Mouse (Mus musculus) hindbrain, embryonic 12.5 days (tissue): ENCODE results near the gene Epha3. TPM values are rescaled to one million over a fixed set of nuclear protein-coding genes. Genes with fewer than 3 reads are reported as not detected.
A peak's percentile ranks its signal among the peaks of the same experiment; 100 is the strongest.

ENCODE experiments used
- ATAC-seq: fragments of 200-750 bp; cut with Nextera tagmentation; 2 replicates; pipeline ENCODE4 v1.8.0; 2017; ENCODE audit warnings: moderate TSS enrichment; ENCODE audit not compliant: low FRiP score
- H3K27ac ChIP-seq: fragments of 300-500 bp; sonication (generic); 2 replicates; pipeline ENCODE4 v1.5.1; 2016; ENCODE audit warnings: mild to moderate bottlenecking
- H3K27me3 ChIP-seq: fragments of 300-500 bp; sonication (generic); 2 replicates; pipeline ENCODE4 v1.6.1; 2016; ENCODE audit warnings: mild to moderate bottlenecking
- H3K36me3 ChIP-seq: fragments of 300-500 bp; sonication (generic); 2 replicates; pipeline ENCODE4 v1.6.1; 2016; ENCODE audit warnings: mild to moderate bottlenecking
- H3K4me1 ChIP-seq: fragments of 300-500 bp; sonication (generic); 2 replicates; pipeline ENCODE4 v1.6.1; 2016
- H3K4me2 ChIP-seq: fragments of 300-500 bp; sonication (generic); replicated peaks from 2 replicates; pipeline ENCODE4 v1.6.1; 2016; ENCODE audit warnings: mild to moderate bottlenecking
- H3K4me3 ChIP-seq: fragments of 300-500 bp; sonication (generic); 2 replicates; pipeline ENCODE4 v1.5.1; 2016; ENCODE audit warnings: mild to moderate bottlenecking
- H3K9ac ChIP-seq: fragments of 300-500 bp; sonication (generic); 2 replicates; pipeline ENCODE4 v1.6.1; 2016; ENCODE audit warnings: mild to moderate bottlenecking, moderate library complexity
- H3K9me3 ChIP-seq: fragments of 300-500 bp; sonication (generic); replicated peaks from 2 replicates; pipeline ENCODE4 v1.6.1; 2016; ENCODE audit warnings: mild to moderate bottlenecking
- WGBS: fragments of 180-500 bp; shearing (Covaris S2); methylation state at CpG from one replicate; pipeline ENCODE4 v1.1.7; 2016; 5-methylcytosine and 5-hydroxymethylcytosine counted together
- polyA plus RNA-seq: library from polyadenylated mRNA; unstranded; fragments of >200 nt; fragmentation: Nextera tagmentation; extraction: Ambion mirVana; gene quantifications from 2 replicates; pipeline ENCODE4 v1.2.1, GENCODE M21; 2016

Epha3 gene
- polyA plus RNA-seq, 1 experiment from 2014 or later = 63.1 TPM

GRCm38 (mm10) chr16:63539489-63539888 lies 324.5 kb downstream of the Epha3 start:
- no peaks in the 10 kb centered on the region for H3K9me3 ChIP-seq
- no peaks in the 10 kb centered on the region for H3K4me1 ChIP-seq
- no peaks in the 10 kb centered on the region for H3K27me3 ChIP-seq
- no peaks in the 10 kb centered on the region for H3K36me3 ChIP-seq
- H3K27ac ChIP-seq = no peak overlapping the region
- ATAC-seq = no peak
- no peak overlapping the region for H3K9ac ChIP-seq
- no peak overlapping the region for H3K4me3 ChIP-seq
- no peak overlapping the region for H3K4me2 ChIP-seq

GRCm38 (mm10) chr16:63528821-63529220 lies 335.2 kb downstream of the Epha3 start:
- Histone ChIP-seq H3K4me2 (no peak overlapping the region), H3K27ac (no peak overlapping the region), H3K9ac (no peak overlapping the region), H3K4me3 (no peak overlapping the region), H3K27me3 (no peaks in the 10 kb centered on the region), H3K9me3 (no peaks in the 10 kb centered on the region), H3K4me1 (no peaks in the 10 kb centered on the region), H3K36me3 (no peaks in the 10 kb centered on the region)
- no peak for ATAC-seq
- 64% methylated on average over 2 of the region's 2 CpGs for WGBS

GRCm38 (mm10) chr16:63517636-63518035 lies 346.3 kb downstream of the Epha3 start:
- ATAC-seq = no peak
- Histone ChIP-seq H3K4me1 (no peaks in the 10 kb centered on the region), H3K36me3 (no peaks in the 10 kb centered on the region), H3K9me3 (no peaks in the 10 kb centered on the region), H3K9ac (no peak overlapping the region), H3K27ac (no peak overlapping the region), H3K4me3 (no peak overlapping the region), H3K27me3 (no peaks in the 10 kb centered on the region), H3K4me2 (no peak overlapping the region)
- 93% methylated on average over 1 of the region's 1 CpGs for WGBS

GRCm38 (mm10) chr16:63510069-63510468 lies 353.9 kb downstream of the Epha3 start:
- WGBS = 96% methylated on average over 2 of the region's 2 CpGs
- Histone ChIP-seq H3K36me3 (no peaks in the 10 kb centered on the region), H3K27ac (no peak overlapping the region)

GRCm38 (mm10) chr16:63506437-63506836 lies 357.5 kb downstream of the Epha3 start:
- H3K9me3 ChIP-seq = no peaks in the 10 kb centered on the region
- H3K4me3 ChIP-seq = no peak overlapping the region
- H3K36me3 ChIP-seq = no peaks in the 10 kb centered on the region
- no peak for ATAC-seq
- H3K27me3 ChIP-seq = no peaks in the 10 kb centered on the region
- no peak overlapping the region for H3K4me2 ChIP-seq
- WGBS = 64% methylated on average over 2 of the region's 2 CpGs
- H3K4me1 ChIP-seq = 0 out of 2 replicates have a peak, but pooled peaks cover 2% of the 10 kb centered on the region
- H3K9ac ChIP-seq = no peak overlapping the region
- no peak overlapping the region for H3K27ac ChIP-seq

More at GRCm38 (mm10) chr16:63510069-63510468, 353.9 kb downstream of the Epha3 start:
- H3K4me2 ChIP-seq = no peak overlapping the region
- no peak overlapping the region for H3K4me3 ChIP-seq
- no peaks in the 10 kb centered on the region for H3K4me1 ChIP-seq
- no peak for ATAC-seq
- H3K9ac ChIP-seq = no peak overlapping the region
- no peaks in the 10 kb centered on the region for H3K9me3 ChIP-seq
- no peaks in the 10 kb centered on the region for H3K27me3 ChIP-seq

GRCm38 (mm10) chr16:63501456-63501855 lies 362.5 kb downstream of the Epha3 start:
- H3K4me2 ChIP-seq = no peak overlapping the region
- 24% methylated on average over 6 of the region's 6 CpGs for WGBS
- ATAC-seq = peak; percentile 43; the same call in 1 of the 2 replicates
- no peaks in the 10 kb centered on the region for H3K36me3 ChIP-seq
- H3K27ac ChIP-seq = no peak overlapping the region
- H3K9me3 ChIP-seq = no peaks in the 10 kb centered on the region
- no peak overlapping the region for H3K9ac ChIP-seq
- peaks cover 3% of the 10 kb centered on the region; the same call in 1 of the 2 replicates for H3K4me1 ChIP-seq
- H3K4me3 ChIP-seq = no peak overlapping the region
- no peaks in the 10 kb centered on the region for H3K27me3 ChIP-seq

- Histone ChIP-seq H3K27me3 (no peaks in the 10 kb centered on the region), H3K9me3 (no peaks in the 10 kb centered on the region), H3K4me3 (no peak overlapping the region), H3K9ac (no peak overlapping the region), H3K4me1 (peaks cover 3% of the 10 kb centered on the region; the same call in 1 of the 2 replicates), H3K4me2 (no peak overlapping the region), H3K36me3 (no peaks in the 10 kb centered on the region), H3K27ac (no peak overlapping the region)
- 0 out of 2 replicates have a peak, but pooled peaks have one; percentile 11 for ATAC-seq
- WGBS = 31% methylated on average over 4 of the region's 4 CpGs
Measured at GRCm38 (mm10) chr16:63500975-63501393, 363.0 kb downstream of the Epha3 start.
